Mouse (Mus musculus): ENCODE measurements around the gene Bicc1.

Gene Bicc1

GRCm38 (mm10) chr10:71058070-71058469 is 101.4 kb downstream of the Bicc1 start:
- DNase-seq (ENCODE audit: low read depth, low spot score), result no peak

- DNase-seq (ENCODE audit: low read depth, low spot score), result no peak
These were observed 106.8 kb downstream of the Bicc1 start for GRCm38 (mm10) chr10:71052748-71053147.

DNA sequence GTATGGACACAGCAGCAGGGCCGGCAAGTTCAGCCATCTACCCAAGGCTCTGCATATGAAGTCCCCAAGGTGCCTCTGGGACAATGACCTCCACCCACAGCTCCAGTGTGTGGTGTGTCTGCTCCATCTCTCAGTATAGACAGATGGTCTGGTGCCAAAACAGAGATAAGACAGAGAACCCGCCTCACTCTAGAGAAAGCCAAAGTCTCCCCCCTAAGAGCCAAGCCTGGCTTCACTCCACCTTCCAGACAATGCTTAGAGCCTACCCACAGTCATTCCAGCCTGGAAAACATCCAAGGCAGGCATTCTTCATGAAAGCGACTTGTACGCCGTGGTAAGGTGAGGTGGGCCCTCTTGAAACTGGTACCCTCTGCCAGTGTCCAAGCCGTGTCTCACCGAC is 107.3 kb downstream of the Bicc1 start:
- DNase-seq (ENCODE audit: low read depth, low spot score), result no peak

DNA sequence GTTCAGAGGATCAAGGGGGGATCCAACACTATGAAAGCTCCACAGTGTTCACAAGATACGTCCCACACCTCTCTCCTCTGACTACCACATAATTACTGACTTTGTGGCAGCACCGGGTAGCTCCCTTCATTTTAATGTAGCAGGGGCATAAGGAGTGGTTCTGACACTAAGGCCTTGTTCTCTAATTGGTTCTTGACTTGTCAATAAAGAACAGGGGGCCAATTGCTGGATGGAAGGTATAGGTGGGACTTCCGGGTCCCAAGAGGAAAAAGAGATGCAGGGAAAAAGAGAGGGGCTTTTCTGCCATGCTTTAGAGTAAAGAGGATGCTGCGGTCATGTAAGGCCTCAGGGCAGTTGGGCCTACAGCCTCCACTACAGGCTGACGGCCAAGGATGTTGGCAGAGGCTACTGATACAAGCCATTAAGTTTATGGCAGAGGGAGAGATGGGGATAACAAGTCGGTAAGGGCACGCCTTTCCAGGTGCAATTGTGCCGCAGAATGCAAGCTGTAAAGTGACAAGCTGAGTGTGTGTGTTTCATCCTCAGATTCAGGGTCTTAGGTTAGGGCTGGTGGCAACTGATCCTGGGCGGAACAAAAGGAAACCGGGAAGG is 108.7 kb downstream of the Bicc1 start:
- DNase-seq (ENCODE audit: low read depth, low spot score), result no peak

- DNase-seq (ENCODE audit: low read depth, low spot score), result no peak
These were observed 110.2 kb downstream of the Bicc1 start for GRCm38 (mm10) chr10:71049294-71049693.

DNA sequence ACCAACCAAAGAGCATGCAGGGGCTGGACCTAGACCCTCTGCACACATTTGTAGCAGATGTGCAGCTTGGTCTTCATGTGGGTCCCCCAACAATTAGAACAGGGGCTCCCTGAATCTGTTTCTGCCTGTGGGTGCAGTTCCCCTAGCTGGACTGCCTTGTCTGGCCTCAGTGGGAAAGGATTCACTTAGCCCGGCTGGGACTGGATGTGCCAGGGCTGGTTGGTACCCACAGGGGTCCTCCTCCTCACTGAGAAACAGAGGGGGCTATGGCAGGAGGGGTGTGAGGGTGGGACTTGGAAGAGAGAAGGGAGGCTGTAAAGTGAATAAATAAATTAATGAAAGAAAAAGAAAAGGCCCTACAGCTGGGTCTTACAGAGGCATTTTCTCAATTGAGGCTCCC is 115.1 kb downstream of the Bicc1 start:
- no peak for DNase-seq (ENCODE audit: low read depth, low spot score)

GRCm38 (mm10) chr10:71041874-71042273 is 117.6 kb downstream of the Bicc1 start:
- no peak for DNase-seq (ENCODE audit: low read depth, low spot score)

- no peak for DNase-seq (ENCODE audit: low read depth, low spot score)
These were observed 123.0 kb downstream of the Bicc1 start for GRCm38 (mm10) chr10:71036484-71036883.

GRCm38 (mm10) chr10:71028996-71029395 is 130.5 kb downstream of the Bicc1 start:
- no peak for DNase-seq (ENCODE audit: low read depth, low spot score)

GRCm38 (mm10) chr10:71028066-71028844 is 131.2 kb downstream of the Bicc1 start:
- no peak for DNase-seq (ENCODE audit: low read depth, low spot score)

DNA sequence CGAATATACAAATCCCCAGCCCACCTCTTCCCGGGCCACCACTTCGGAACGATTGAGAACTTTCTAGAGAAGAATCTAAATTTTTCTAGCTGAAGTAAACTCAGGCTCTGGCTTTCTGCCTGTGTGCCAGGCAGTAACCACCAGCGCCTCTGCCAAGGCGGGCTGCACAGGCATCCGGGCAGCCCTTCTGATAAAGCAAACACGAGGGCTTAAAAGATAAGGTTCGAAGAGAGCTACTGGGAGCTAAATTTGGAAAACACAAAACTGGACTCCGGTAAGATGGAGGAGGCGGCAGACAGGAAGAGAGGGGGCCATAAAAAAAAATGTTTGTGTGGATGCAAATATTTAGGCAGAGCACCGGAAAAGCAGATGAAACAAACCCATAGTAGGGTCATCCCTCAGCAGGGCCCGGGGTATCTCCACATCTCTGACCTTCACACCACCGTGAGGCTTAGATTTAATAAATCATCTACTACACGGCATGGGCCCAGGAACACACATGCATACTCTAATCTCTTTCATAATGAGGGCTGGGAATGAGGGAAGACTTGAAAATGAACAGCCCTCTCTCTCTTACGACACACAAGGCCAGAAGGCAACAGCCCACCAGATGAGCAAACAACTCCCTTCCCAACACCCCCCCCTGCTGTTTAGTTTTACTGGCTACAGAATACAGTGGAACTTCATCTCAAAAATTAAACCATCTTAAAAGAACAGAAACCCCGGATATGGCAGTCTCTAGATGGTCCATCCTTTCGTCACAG is 134.2 kb downstream of the Bicc1 start:
- no peak for DNase-seq (ENCODE audit: low read depth, low spot score)

DNA sequence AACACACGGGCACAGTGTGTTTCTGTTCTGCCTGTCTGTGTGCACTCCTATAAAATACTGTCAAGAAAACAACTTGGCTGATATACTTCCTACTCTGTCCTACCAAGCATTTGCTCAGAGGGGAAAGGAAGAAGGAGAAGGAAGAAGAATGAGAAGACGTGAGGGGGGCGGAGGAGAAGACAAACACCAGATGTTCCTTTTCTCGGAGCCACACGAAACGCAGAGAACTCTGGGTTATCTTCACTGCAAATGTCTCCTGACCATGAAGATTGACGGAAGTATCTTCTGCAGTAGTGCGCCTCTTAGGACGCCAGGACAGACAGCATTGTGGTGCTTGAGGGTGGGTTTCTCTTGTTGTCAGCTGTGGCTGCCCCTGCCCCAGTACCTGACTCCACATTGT is 134.8 kb downstream of the Bicc1 start:
- DNase-seq (ENCODE audit: low read depth, low spot score), result no peak

- no peak for DNase-seq (ENCODE audit: low read depth, low spot score)
These were observed 136.0 kb downstream of the Bicc1 start for GRCm38 (mm10) chr10:71023471-71023870.

DNA sequence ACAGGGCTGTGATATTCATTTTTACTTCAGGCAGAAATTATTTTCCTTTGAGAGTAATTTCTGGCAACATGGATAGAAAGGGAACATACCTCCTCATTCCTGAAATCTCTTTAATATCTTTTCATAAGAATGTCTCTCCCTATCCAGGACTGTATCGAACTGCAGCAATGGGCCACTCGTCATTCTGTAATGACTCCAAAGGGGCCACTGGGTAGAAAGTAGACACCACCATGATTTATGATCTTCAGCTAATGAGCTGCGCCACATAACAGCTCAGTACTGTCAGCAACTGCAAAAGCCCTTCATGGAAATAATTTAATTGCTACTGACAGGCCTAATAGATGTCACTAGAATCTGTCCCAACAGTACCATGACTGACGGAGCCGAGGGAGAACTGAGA is 139.0 kb downstream of the Bicc1 start:
- DNase-seq (ENCODE audit: low read depth, low spot score), result no peak

GRCm38 (mm10) chr10:71019836-71020235 is 139.7 kb downstream of the Bicc1 start:
- DNase-seq (ENCODE audit: low read depth, low spot score), result no peak

DNA sequence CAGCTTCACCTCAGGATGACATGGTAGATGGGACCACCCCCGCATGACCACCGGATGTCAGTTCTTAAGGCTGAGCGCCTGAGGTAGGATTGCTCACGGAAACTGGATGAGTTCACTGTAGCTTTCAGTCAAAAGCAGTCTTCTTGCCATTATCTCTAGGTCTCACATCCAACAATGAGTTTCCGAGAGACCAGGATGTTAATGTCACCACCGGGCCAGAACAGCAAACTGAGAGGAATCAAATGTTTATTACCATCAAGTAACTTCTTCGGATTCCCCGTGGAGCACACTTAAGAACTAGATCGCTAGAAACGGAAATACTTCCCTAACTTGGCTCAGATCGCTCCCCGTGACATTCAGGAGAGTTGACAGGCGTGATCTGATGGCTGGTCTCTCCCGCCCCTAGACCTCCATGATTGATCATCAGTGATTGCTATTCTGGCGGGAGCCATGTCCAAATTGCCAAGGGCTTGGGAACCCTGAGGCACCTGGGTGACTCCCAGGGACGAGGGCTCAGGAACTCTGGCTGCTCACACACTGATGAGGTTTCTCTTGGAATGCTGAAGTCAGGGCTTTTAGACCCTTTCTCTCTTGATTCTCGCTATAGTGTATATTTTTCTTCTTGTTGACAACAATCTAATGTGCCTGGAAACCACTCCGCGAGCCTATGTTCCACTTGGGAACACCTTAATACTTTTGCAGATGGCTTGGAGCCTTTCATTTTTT is 149.6 kb downstream of the Bicc1 start:
- DNase-seq (ENCODE audit: low read depth, low spot score), result no peak

DNA sequence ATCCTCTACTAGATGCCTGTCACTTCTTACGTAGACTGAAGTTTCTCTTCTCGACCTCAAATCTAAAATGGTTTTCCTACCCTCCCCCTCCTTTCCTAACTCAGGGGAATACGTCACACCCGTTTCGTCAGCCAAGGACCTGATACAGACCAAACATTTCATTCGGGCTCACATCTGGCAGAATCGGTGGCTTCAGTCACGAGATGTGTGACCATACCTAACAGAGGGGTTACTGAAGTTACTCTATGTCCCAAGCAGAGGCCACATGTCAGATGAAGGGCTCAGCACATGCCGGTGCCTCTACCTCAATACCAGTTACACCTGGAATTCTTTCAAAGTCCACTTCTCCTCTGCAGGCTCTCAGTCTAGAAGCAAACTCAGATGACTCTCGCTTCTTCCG is 150.8 kb downstream of the Bicc1 start:
- no peak for DNase-seq (ENCODE audit: low read depth, low spot score)

- DNase-seq (ENCODE audit: low read depth, low spot score), result no peak
These were observed 151.5 kb downstream of the Bicc1 start for GRCm38 (mm10) chr10:71007956-71008355.

GRCm38 (mm10) chr10:71007516-71007915 is 152.0 kb downstream of the Bicc1 start:
- peak; percentile 9 for DNase-seq (ENCODE audit: low read depth, low spot score)

DNA sequence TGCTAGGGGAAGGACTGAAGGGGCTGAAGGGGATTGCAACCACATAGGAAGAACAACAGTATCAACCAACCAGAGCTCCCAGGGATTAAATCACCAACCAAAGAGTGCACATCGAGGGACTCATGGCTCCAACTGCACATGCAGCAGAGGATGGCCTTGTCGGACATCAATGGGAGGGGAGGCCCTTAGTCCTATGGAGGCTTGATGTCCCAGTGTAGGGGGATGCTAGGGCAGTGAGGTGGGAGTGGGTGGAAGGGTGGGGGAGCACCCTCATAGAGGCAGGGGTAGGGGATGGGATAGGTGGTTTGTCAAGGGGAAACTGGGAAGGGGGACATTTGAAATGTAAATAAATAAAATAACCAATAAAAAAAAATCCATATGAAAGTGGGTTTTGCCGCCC is 152.5 kb downstream of the Bicc1 start:
- no peak for DNase-seq (ENCODE audit: low read depth, low spot score)

GRCm38 (mm10) chr10:71002871-71003270 is 156.6 kb downstream of the Bicc1 start:
- DNase-seq (ENCODE audit: low read depth, low spot score), result no peak

GRCm38 (mm10) chr10:71002186-71002585 is 157.3 kb downstream of the Bicc1 start:
- DNase-seq (ENCODE audit: low read depth, low spot score), result no peak
